Mouse (Mus musculus): ENCODE results near the gene Vmn1r229. TPM values are rescaled to one million over a fixed set of nuclear protein-coding genes. Genes with fewer than 3 reads are reported as not detected.

The Vmn1r229 gene
- polyA plus RNA-seq (2017; shearing (Covaris generic)) = under 1 TPM in 1 of 2 experiments, not detected in 1; 0.17 TPM

DNA sequence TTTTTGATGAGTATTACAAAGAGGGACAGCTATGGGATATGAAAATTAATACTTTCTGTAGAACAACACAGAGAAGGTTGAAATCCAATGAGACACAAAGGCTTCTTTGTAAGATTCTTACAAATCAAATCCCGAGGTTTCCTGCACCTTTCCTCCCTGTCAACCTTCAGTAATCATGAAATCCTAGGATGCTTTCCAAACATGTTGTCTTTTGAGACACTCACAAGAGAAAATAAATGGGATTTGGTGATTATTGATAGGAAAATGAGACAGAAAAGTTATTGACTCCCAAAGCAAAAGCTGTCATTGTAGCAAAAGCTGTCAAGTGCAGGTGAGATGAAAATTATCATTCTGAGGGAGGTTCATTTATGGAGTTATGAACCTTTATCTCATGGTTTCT lies at the start of gene Vmn1r229:
Gene Vmn1r229 (plus strand): TSS at position 301 of the 400 bp plus-strand sequence.

DNA sequence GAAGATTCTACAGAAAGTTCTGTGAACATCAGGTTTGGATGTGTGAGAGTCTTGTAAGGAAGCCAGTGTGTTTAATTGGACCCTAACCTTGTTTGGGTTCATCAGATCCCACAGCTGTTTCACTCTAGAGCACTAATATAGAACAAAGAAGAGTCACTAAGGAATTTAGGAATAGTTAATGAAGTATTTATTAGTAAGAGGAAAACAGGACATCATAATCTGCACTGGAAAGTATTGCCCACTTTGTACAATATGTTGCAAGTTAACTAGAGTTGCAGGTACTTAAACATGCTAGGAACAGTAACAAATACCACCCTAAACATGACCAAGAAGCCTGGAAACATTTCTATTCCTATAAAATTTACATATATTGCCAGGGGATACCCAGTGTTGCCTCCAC lies 25.3 kb upstream of the Vmn1r229 start, which contains the start of gene Vmn1r228:
Gene Vmn1r228 (minus strand): TSS at position 101 of the 400 bp plus-strand sequence.

DNA sequence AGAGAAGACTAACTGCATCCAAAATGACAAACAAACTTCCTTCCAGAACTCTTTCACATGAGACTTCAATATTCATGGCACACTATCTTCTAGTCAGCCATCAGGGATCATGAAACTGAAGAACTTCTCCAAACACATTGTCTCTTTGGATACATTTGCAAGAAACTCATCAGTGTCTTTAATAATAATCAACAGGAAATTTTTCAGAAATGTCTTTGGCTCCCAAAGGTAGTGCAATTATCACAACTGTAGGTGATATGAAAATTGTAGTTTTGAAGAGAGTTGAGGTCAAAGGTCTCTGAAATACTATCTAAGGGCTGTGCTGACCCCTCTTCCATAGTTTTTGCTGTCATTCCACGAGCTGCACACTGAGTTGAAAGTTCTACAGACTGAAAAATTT lies 28.8 kb downstream of the Vmn1r229 start, which contains the start of gene Vmn1r230:
Gene Vmn1r230 (plus strand): TSS at position 301 of the 400 bp plus-strand sequence.

Other genes starting within 250 kb of the Vmn1r229 start
- not detected for gene Vmn2r109, start 246.8 kb upstream of the Vmn1r229 start, polyA plus RNA-seq (2017; shearing (Covaris generic))
- gene Vmn2r110, start 215.1 kb upstream of the Vmn1r229 start, polyA plus RNA-seq (2017; shearing (Covaris generic)) = under 1 TPM; 0.02 TPM
- gene Fpr-rs3, start 186.7 kb upstream of the Vmn1r229 start, polyA plus RNA-seq (2017; shearing (Covaris generic)) = not detected
- not detected for gene Vmn1r226, start 128.7 kb upstream of the Vmn1r229 start, polyA plus RNA-seq (2017; shearing (Covaris generic))
- not detected for gene Vmn1r227, start 81.7 kb upstream of the Vmn1r229 start, polyA plus RNA-seq (2017; shearing (Covaris generic))
- not detected for gene Vmn1r228, start 25.4 kb upstream of the Vmn1r229 start, polyA plus RNA-seq (2017; shearing (Covaris generic))
- gene Vmn1r230, start 28.9 kb downstream of the Vmn1r229 start, polyA plus RNA-seq (2017; shearing (Covaris generic)) = not detected
- gene Vmn1r231, start 93.5 kb downstream of the Vmn1r229 start, polyA plus RNA-seq (2017; shearing (Covaris generic)) = under 1 TPM in 1 of 2 experiments, not detected in 1; 0.25 TPM
- not detected for gene Vmn1r232, start 108.2 kb downstream of the Vmn1r229 start, polyA plus RNA-seq (2017; shearing (Covaris generic))
- 100 to 1,000 TPM; 246 to 264 TPM for gene Ppp2r1a, start 133.8 kb downstream of the Vmn1r229 start, polyA plus RNA-seq (2017; shearing (Covaris generic))
- gene Vmn1r233, start 184.9 kb downstream of the Vmn1r229 start, polyA plus RNA-seq (2017; shearing (Covaris generic)) = under 1 TPM in 1 of 2 experiments, not detected in 1; 0.61 TPM
- 10 to 100 TPM; 14.2 to 17.7 TPM for gene Zfp160, start 197.3 kb downstream of the Vmn1r229 start, polyA plus RNA-seq (2017; shearing (Covaris generic))

Measured in activated CD4-positive, CD25-positive, alpha-beta regulatory T cell (primary cell).